Comparison of ENCODE assay signal across 24 mouse cellular contexts in the genomic region with DNA sequence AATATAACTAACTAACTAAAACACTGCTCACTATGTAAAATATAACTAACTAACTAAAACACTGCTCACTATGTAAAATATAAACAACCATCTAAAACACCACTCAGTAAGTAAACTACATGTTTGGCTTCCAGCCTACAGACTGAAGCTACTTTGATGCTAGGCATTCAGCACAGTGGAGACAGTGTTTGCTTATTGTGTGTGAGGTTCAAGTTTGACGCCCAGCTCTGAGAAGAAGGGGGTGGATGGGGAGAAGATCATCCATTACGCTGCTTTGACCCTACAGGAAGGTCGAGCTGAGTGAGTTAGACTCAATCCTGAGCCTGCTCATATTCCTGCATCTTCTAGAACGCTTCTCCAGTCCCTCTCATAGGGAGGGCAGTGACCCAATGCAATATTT. TPM values are rescaled to one million over a fixed set of nuclear protein-coding genes. Genes with fewer than 3 reads are reported as not detected.
DNase-seq lines count a peak whose midpoint lies in the region; ATAC-seq and TF ChIP-seq lines count a peak whose summit lies in the region.
"Had no signal": no experiment of that assay in that cellular context is flagged by ENCODE, and none has a peak within 500 bp of the region (broad histone marks: within the 10 kb centered on the region; RNA-seq: fewer than 3 reads in every experiment).

No protein-coding gene starts in this region.

- peak; percentile 54 for DNase-seq in forebrain, embryonic 14.5 days (ENCODE audit: low spot score)
- DNase-seq in lung, adult 2 months: no peak
- DNase-seq in lung, postnatal 10 days: peak; percentile 50
- DNase-seq in lung, postnatal 25 days (ENCODE audit: low spot score): no peak
- peak; percentile 9 for DNase-seq in neural tube, embryonic 11.5 days (ENCODE audit: low spot score)
- DNase-seq in neural tube, embryonic 10.5 days (ENCODE audit: extremely low spot score, low spot score): no peak
- DNase-seq: adrenal gland, adult 8-10 months; adrenal gland, postnatal 25 days; cerebellum, adult 18-20 months; cerebellum, adult 9-10 months; cerebellum, postnatal 14 days; gastrocnemius, postnatal 25 days; heart, adult 18-20 months; heart, postnatal 10 days; heart, postnatal 36 days had no signal

- TF ChIP-seq CTCF in lung, adult 2 months (IDR thresholded peaks at IDR 0.05; ENCODE audit: insufficient read depth, low read length): no peak

- no peak for ATAC-seq in forebrain, embryonic 14.5 days
- no peak for ATAC-seq in forebrain, embryonic 16.5 days
- ATAC-seq in lung, embryonic 15.5 days (ENCODE audit: borderline replicate concordance, extremely low read depth, low FRiP score, low TSS enrichment): peak; percentile 71; the same call in 1 of the 2 replicates
- ATAC-seq in neural tube, embryonic 11.5 days (ENCODE audit: insufficient read depth, low FRiP score, low TSS enrichment): no peak
- ATAC-seq: activated CD4-positive, CD25-positive, alpha-beta regulatory T cell, adult 4 months; forebrain, embryonic 13.5 days had no signal

- H3K4me1 ChIP-seq in forebrain, embryonic 14.5 days (ENCODE audit: control insufficient read depth, insufficient read depth, low read length): peaks cover 40% of the 10 kb centered on the region
- peaks cover 37% of the 10 kb centered on the region for H3K4me1 ChIP-seq in forebrain, embryonic 16.5 days (replicated peaks; ENCODE audit: control insufficient read depth, insufficient read depth, low read length)
- no peaks in the 10 kb centered on the region for H3K4me1 ChIP-seq in lung, embryonic 15.5 days
- peaks cover 11% of the 10 kb centered on the region for H3K4me1 ChIP-seq in lung, adult 2 months (ENCODE audit: control insufficient read depth, insufficient read depth, low read length)
- H3K4me1 ChIP-seq in neural tube, embryonic 11.5 days (ENCODE audit: control insufficient read depth, insufficient read depth, low read length): 0 out of 2 replicates have a peak, but pooled peaks cover 3% of the 10 kb centered on the region

- H3K27me3 ChIP-seq in forebrain, embryonic 14.5 days (replicated peaks; ENCODE audit: control insufficient read depth, insufficient read depth, low read length): no peaks in the 10 kb centered on the region
- H3K27me3 ChIP-seq in forebrain, embryonic 16.5 days (replicated peaks; ENCODE audit: control insufficient read depth, insufficient read depth, low read length): no peaks in the 10 kb centered on the region
- peaks cover 10% of the 10 kb centered on the region; the same call in 1 of the 2 replicates for H3K27me3 ChIP-seq in lung, embryonic 15.5 days
- no peaks in the 10 kb centered on the region for H3K27me3 ChIP-seq in neural tube, embryonic 11.5 days (ENCODE audit: control insufficient read depth, insufficient read depth, low read length)
- H3K27me3 ChIP-seq: forebrain, embryonic 13.5 days had no signal

- no peak for TF ChIP-seq POLR2A in lung, adult 2 months (IDR thresholded peaks at IDR 0.05; ENCODE audit: borderline replicate concordance, extremely low read depth, low read depth, low read length)

- WGBS in forebrain, embryonic 14.5 days: 40% methylated on average over 4 of the region's 4 CpGs
- 40% methylated on average over 4 of the region's 4 CpGs for WGBS in forebrain, embryonic 16.5 days
- WGBS in lung, embryonic 15.5 days: 23% methylated on average over 4 of the region's 4 CpGs
- 41% methylated on average over 4 of the region's 4 CpGs for WGBS in lung, adult 2 months
- WGBS in neural tube, embryonic 11.5 days: 47% methylated on average over 4 of the region's 4 CpGs

- no peaks in the 10 kb centered on the region for H3K9me3 ChIP-seq in forebrain, embryonic 14.5 days (replicated peaks; ENCODE audit: control insufficient read depth, low read length)
- H3K9me3 ChIP-seq in forebrain, embryonic 16.5 days (ENCODE audit: control insufficient read depth, low read length): no peaks in the 10 kb centered on the region
- H3K9me3 ChIP-seq in lung, embryonic 15.5 days: no peaks in the 10 kb centered on the region
- H3K9me3 ChIP-seq in neural tube, embryonic 11.5 days (ENCODE audit: control insufficient read depth, low read length): no peaks in the 10 kb centered on the region
- H3K9me3 ChIP-seq: forebrain, embryonic 10.5 days; forebrain, embryonic 13.5 days; heart, embryonic 12.5 days; heart, embryonic 15.5 days; hindbrain, embryonic 10.5 days had no signal

- no peak overlapping the region for H3K4me3 ChIP-seq in forebrain, embryonic 14.5 days (ENCODE audit: low read depth, low read length)
- no peak overlapping the region for H3K4me3 ChIP-seq in forebrain, embryonic 16.5 days (replicated peaks; ENCODE audit: low read length)
- H3K4me3 ChIP-seq in lung, embryonic 15.5 days: no peak overlapping the region
- H3K4me3 ChIP-seq in lung, adult 2 months (replicated peaks; ENCODE audit: extremely low read depth, low read depth, low read length): no peak overlapping the region
- no peak overlapping the region for H3K4me3 ChIP-seq in neural tube, embryonic 11.5 days (ENCODE audit: low read depth, low read length)
- H3K4me3 ChIP-seq: forebrain, embryonic 10.5 days; forebrain, embryonic 13.5 days; heart, embryonic 12.5 days; heart, embryonic 15.5 days; hindbrain, embryonic 10.5 days had no signal

- H3K36me3 ChIP-seq in forebrain, embryonic 14.5 days (ENCODE audit: control insufficient read depth, insufficient read depth, low read length): no peaks in the 10 kb centered on the region
- no peaks in the 10 kb centered on the region for H3K36me3 ChIP-seq in forebrain, embryonic 16.5 days (ENCODE audit: control insufficient read depth, insufficient read depth)
- no peaks in the 10 kb centered on the region for H3K36me3 ChIP-seq in lung, embryonic 15.5 days
- no peaks in the 10 kb centered on the region for H3K36me3 ChIP-seq in neural tube, embryonic 11.5 days (ENCODE audit: control insufficient read depth, insufficient read depth, low read length)
- H3K36me3 ChIP-seq: forebrain, embryonic 10.5 days; heart, embryonic 12.5 days; heart, embryonic 15.5 days; hindbrain, embryonic 10.5 days had no signal

- H3K9ac ChIP-seq in forebrain, embryonic 14.5 days (ENCODE audit: low read length): no peak overlapping the region
- no peak overlapping the region for H3K9ac ChIP-seq in forebrain, embryonic 16.5 days (replicated peaks; ENCODE audit: low read depth, low read length)
- no peak overlapping the region for H3K9ac ChIP-seq in lung, embryonic 15.5 days
- H3K9ac ChIP-seq in neural tube, embryonic 11.5 days (ENCODE audit: low read length): no peak overlapping the region
- H3K9ac ChIP-seq: forebrain, embryonic 13.5 days; heart, embryonic 12.5 days; heart, embryonic 15.5 days; hindbrain, embryonic 14.5 days had no signal

- no peak overlapping the region for H3K27ac ChIP-seq in forebrain, embryonic 14.5 days (ENCODE audit: low read depth, low read length)
- no peak overlapping the region for H3K27ac ChIP-seq in forebrain, embryonic 16.5 days (ENCODE audit: low read length)
- H3K27ac ChIP-seq in lung, embryonic 15.5 days: no peak overlapping the region
- H3K27ac ChIP-seq in neural tube, embryonic 11.5 days (ENCODE audit: low read depth, low read length): no peak overlapping the region
- H3K27ac ChIP-seq: heart, embryonic 15.5 days; hindbrain, embryonic 14.5 days had no signal

- no peak overlapping the region for H3K4me2 ChIP-seq in forebrain, embryonic 14.5 days (ENCODE audit: low read length)
- no peak overlapping the region for H3K4me2 ChIP-seq in forebrain, embryonic 16.5 days (ENCODE audit: low read length)
- H3K4me2 ChIP-seq in lung, embryonic 15.5 days: no peak overlapping the region
- no peak overlapping the region for H3K4me2 ChIP-seq in neural tube, embryonic 11.5 days (ENCODE audit: low read depth)
- H3K4me2 ChIP-seq: forebrain, embryonic 13.5 days; heart, embryonic 12.5 days; heart, embryonic 15.5 days; hindbrain, embryonic 14.5 days had no signal

RNA-seq across cellular contexts. Expression of a gene that starts 4.1 kb away (rescaled TPM):
- polyA plus RNA-seq in forebrain, embryonic 14.5 days (2014; fragmentation: Nextera tagmentation; extraction: Ambion mirVana): 83.3 and 90.2 TPM in 2 replicates
- polyA plus RNA-seq in forebrain, embryonic 16.5 days (2015; fragmentation: Nextera tagmentation; extraction: Ambion mirVana): 83.5 and 89.7 TPM in 2 replicates
- polyA plus RNA-seq in lung, embryonic 15.5 days (2015; fragmentation: Nextera tagmentation; extraction: Ambion mirVana): 21.1 and 21.9 TPM in 2 replicates
- 6.5 and 10.2 TPM in 2 replicates for polyA plus RNA-seq in lung, adult 2 months (2012; rRNA removed)
- 56.1 and 59.1 TPM in 2 replicates for polyA plus RNA-seq in neural tube, embryonic 11.5 days (2014; fragmentation: Nextera tagmentation; extraction: Ambion mirVana)

Comparison
In these comparisons a context has a peak if more than half of its experiments do, and no peak if none do; other contexts are left out.
1. DNase-seq: peak in forebrain, embryonic 14.5 days (single experiment), lung, postnatal 10 days (single experiment) and neural tube, embryonic 11.5 days (single experiment); none in lung, adult 2 months (single experiment), lung, postnatal 25 days (single experiment) and neural tube, embryonic 10.5 days (single experiment).